In the genomic region with DNA sequence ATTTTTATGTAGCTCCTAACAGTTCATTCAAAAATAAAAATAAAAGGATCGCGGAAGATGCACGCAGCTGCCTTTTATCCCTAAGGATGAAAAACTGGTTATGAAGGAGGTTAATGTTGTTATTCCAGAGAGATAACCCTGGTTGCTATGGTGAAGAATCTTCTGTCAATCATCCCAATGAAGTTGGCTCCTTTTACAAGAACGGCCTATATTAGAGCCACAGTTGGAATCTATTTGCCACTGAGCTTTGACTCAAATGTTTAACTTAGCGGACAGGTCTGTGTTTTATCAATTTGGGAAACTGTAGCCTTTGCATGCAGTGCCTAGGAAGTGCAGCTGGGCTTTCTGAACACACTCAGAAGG, we compare ENCODE assay signal across 15 mouse cellular contexts.
DNase-seq lines count a peak whose midpoint lies in the region; ATAC-seq and TF ChIP-seq lines count a peak whose summit lies in the region.
"Had no signal": no experiment of that assay in that cellular context is flagged by ENCODE, and none has a peak within 500 bp of the region (broad histone marks: within the 10 kb centered on the region; RNA-seq: fewer than 3 reads in every experiment).

No protein-coding gene starts in this region.

- intact Hi-C loops in heart, postnatal 25 days (cut with DNase I) = no loop called here

- H3K27me3 ChIP-seq in kidney, postnatal 0 days (ENCODE audit: insufficient read depth, low read length) = no peaks in the 10 kb centered on the region
- no peaks in the 10 kb centered on the region for H3K27me3 ChIP-seq in embryonic facial prominence, embryonic 10.5 days (replicated peaks; ENCODE audit: low read depth, poor library complexity, severe bottlenecking)
- no peaks in the 10 kb centered on the region for H3K27me3 ChIP-seq in hindbrain, embryonic 12.5 days
- H3K27me3 ChIP-seq in midbrain, embryonic 15.5 days (replicated peaks) = no peaks in the 10 kb centered on the region
- H3K27me3 ChIP-seq in thymus, adult 2 months (ENCODE audit: control insufficient read depth, insufficient read depth, low read length) = no peaks in the 10 kb centered on the region

- TF ChIP-seq CTCF in kidney, postnatal 0 days (IDR thresholded peaks at IDR 0.05; ENCODE audit: low read depth) = no peak
- TF ChIP-seq CTCF in thymus, adult 2 months (IDR thresholded peaks at IDR 0.05; ENCODE audit: borderline replicate concordance, control insufficient read depth, extremely low read depth, insufficient read depth, low read length, poor library complexity) = no peak

- DNase-seq in kidney, postnatal 0 days (ENCODE audit: low spot score) = peak; percentile 25
- no peak for DNase-seq in kidney, adult 8-10 months
- DNase-seq in embryonic facial prominence, embryonic 10.5 days (ENCODE audit: low spot score) = no peak
- DNase-seq in thymus, adult 2 months = no peak
- DNase-seq in cerebellum, postnatal 14 days = no peak
- no peak for DNase-seq in heart, postnatal 25 days (ENCODE audit: low spot score)
- DNase-seq: adrenal gland, postnatal 25 days; cerebellum, adult 11 months; gastrocnemius, postnatal 36 days; left cerebral cortex, postnatal 4 days; right cerebral cortex, postnatal 25 days; thymus, adult 18-20 months had no signal

- 70% methylated on average over 5 of the region's 5 CpGs for WGBS in kidney, postnatal 0 days
- 68% methylated on average over 5 of the region's 5 CpGs for WGBS in embryonic facial prominence, embryonic 10.5 days
- 39% methylated on average over 5 of the region's 5 CpGs for WGBS in hindbrain, embryonic 12.5 days
- 11% methylated on average over 5 of the region's 5 CpGs for WGBS in midbrain, embryonic 15.5 days
- 94% methylated on average over 5 of the region's 5 CpGs for WGBS in thymus, adult 2 months

- H3K4me3 ChIP-seq in kidney, postnatal 0 days (replicated peaks; ENCODE audit: low read depth, low read length) = no peak overlapping the region
- H3K4me3 ChIP-seq in embryonic facial prominence, embryonic 10.5 days = no peak overlapping the region
- no peak overlapping the region for H3K4me3 ChIP-seq in hindbrain, embryonic 12.5 days
- H3K4me3 ChIP-seq in midbrain, embryonic 15.5 days = no peak overlapping the region
- H3K4me3 ChIP-seq in thymus, adult 2 months (ENCODE audit: control insufficient read depth, insufficient read depth, low read length) = no peak overlapping the region

- ATAC-seq in kidney, postnatal 0 days (replicated peaks; ENCODE audit: low FRiP score, low read depth) = no peak
- ATAC-seq in hindbrain, embryonic 12.5 days (ENCODE audit: low FRiP score) = peak; percentile 31; the same call in 1 of the 2 replicates
- ATAC-seq in midbrain, embryonic 15.5 days (replicated peaks) = peak; percentile 75

- no peaks in the 10 kb centered on the region for H3K36me3 ChIP-seq in kidney, postnatal 0 days (ENCODE audit: insufficient read depth, low read length)
- no peaks in the 10 kb centered on the region for H3K36me3 ChIP-seq in embryonic facial prominence, embryonic 10.5 days (replicated peaks)
- no peaks in the 10 kb centered on the region for H3K36me3 ChIP-seq in hindbrain, embryonic 12.5 days
- H3K36me3 ChIP-seq in midbrain, embryonic 15.5 days (replicated peaks) = no peaks in the 10 kb centered on the region
- no peaks in the 10 kb centered on the region for H3K36me3 ChIP-seq in thymus, adult 2 months (ENCODE audit: control insufficient read depth, insufficient read depth, low read length)

- H3K4me2 ChIP-seq in kidney, postnatal 0 days (ENCODE audit: low read length) = no peak overlapping the region
- no peak overlapping the region for H3K4me2 ChIP-seq in hindbrain, embryonic 12.5 days (replicated peaks)
- H3K4me2 ChIP-seq in midbrain, embryonic 15.5 days = peak overlapping the region; percentile 31

- no peak overlapping the region for H3K9ac ChIP-seq in kidney, postnatal 0 days (ENCODE audit: low read depth, low read length)
- H3K9ac ChIP-seq in hindbrain, embryonic 12.5 days = no peak overlapping the region
- H3K9ac ChIP-seq in midbrain, embryonic 15.5 days = no peak overlapping the region
- H3K9ac ChIP-seq: liver, embryonic 14.5 days had no signal

- no peak for TF ChIP-seq POLR2A in thymus, adult 2 months (IDR thresholded peaks at IDR 0.05; ENCODE audit: control insufficient read depth, extremely low read depth, insufficient read depth, low read length, poor library complexity)

- no peaks in the 10 kb centered on the region for H3K9me3 ChIP-seq in kidney, postnatal 0 days (replicated peaks; ENCODE audit: low read length)
- no peaks in the 10 kb centered on the region for H3K9me3 ChIP-seq in embryonic facial prominence, embryonic 10.5 days
- no peaks in the 10 kb centered on the region for H3K9me3 ChIP-seq in hindbrain, embryonic 12.5 days (replicated peaks)
- H3K9me3 ChIP-seq in midbrain, embryonic 15.5 days = no peaks in the 10 kb centered on the region

- H3K4me1 ChIP-seq in kidney, postnatal 0 days (replicated peaks; ENCODE audit: insufficient read depth, low read length) = no peaks in the 10 kb centered on the region
- H3K4me1 ChIP-seq in embryonic facial prominence, embryonic 10.5 days = peaks cover 39% of the 10 kb centered on the region
- H3K4me1 ChIP-seq in hindbrain, embryonic 12.5 days = peaks cover 33% of the 10 kb centered on the region
- H3K4me1 ChIP-seq in midbrain, embryonic 15.5 days = peaks cover 24% of the 10 kb centered on the region
- no peaks in the 10 kb centered on the region for H3K4me1 ChIP-seq in thymus, adult 2 months (replicated peaks; ENCODE audit: control insufficient read depth, insufficient read depth, low read length)

- H3K27ac ChIP-seq in kidney, postnatal 0 days = no peak overlapping the region
- H3K27ac ChIP-seq in embryonic facial prominence, embryonic 10.5 days (replicated peaks) = 0 out of 2 replicates have a peak overlapping the region, but pooled peaks have one; percentile 6
- H3K27ac ChIP-seq in hindbrain, embryonic 12.5 days = peak overlapping the region; percentile 67
- H3K27ac ChIP-seq in midbrain, embryonic 15.5 days = peak overlapping the region; percentile 81
- H3K27ac ChIP-seq in thymus, adult 2 months (ENCODE audit: control insufficient read depth, insufficient read depth, low read length) = no peak overlapping the region
- H3K27ac ChIP-seq: liver, embryonic 14.5 days had no signal

Comparison
In these comparisons a context has a peak if more than half of its experiments do, and no peak if none do; other contexts are left out.
1. H3K27ac ChIP-seq: peak in embryonic facial prominence, embryonic 10.5 days (single experiment), hindbrain, embryonic 12.5 days (single experiment) and midbrain, embryonic 15.5 days (single experiment); none in kidney, postnatal 0 days (single experiment) and thymus, adult 2 months (single experiment).